Mouse (Mus musculus) spleen, adult 2 months (tissue): ENCODE results near the gene Pus7l. TPM values are rescaled to one million over a fixed set of nuclear protein-coding genes. Genes with fewer than 3 reads are reported as not detected.

Source experiments
- DNase-seq, 2 experiments: peaks; one replicate each; pipeline versions ENCODE4 v3.0.0 to v3.0.0-alpha.2; 2012 to 2021; ENCODE audit warnings: low spot score in 2 of 2, low read depth in 1 of 2
- H3K27ac ChIP-seq: fragments of 200-500 bp; 2 replicates; pipeline ENCODE4 v1.5.1; 2012; ENCODE audit warnings: low read length, inconsistent platforms; ENCODE audit not compliant: insufficient read depth
- H3K27me3 ChIP-seq: fragments of 200-500 bp; 2 replicates; pipeline ENCODE4 v1.6.1; 2012; ENCODE audit warnings: mild to moderate bottlenecking, moderate library complexity, low read length, inconsistent platforms; ENCODE audit not compliant: control insufficient read depth, insufficient read depth
- H3K36me3 ChIP-seq: fragments of 200-500 bp; 2 replicates; pipeline ENCODE4 v1.6.1; 2012; ENCODE audit warnings: mild to moderate bottlenecking, low read length, inconsistent platforms; ENCODE audit not compliant: control insufficient read depth, insufficient read depth
- H3K4me1 ChIP-seq: fragments of 200-500 bp; 2 replicates; pipeline ENCODE4 v1.6.1; 2011; ENCODE audit warnings: inconsistent platforms; ENCODE audit not compliant: control insufficient read depth, insufficient read depth, insufficient read length
- H3K4me3 ChIP-seq: fragments of 200-500 bp; 2 replicates; pipeline ENCODE4 v1.5.1; 2011; ENCODE audit warnings: mild to moderate bottlenecking, inconsistent platforms; ENCODE audit not compliant: insufficient read depth, insufficient read length; ENCODE audit errors: extremely low read depth
- CTCF ChIP-seq: fragments of 200-500 bp; IDR thresholded peaks from 2 replicates; pipeline ENCODE4 v1.5.1; 2011; ENCODE audit warnings: mild to moderate bottlenecking, inconsistent platforms; ENCODE audit not compliant: insufficient read depth, insufficient read length, insufficient replicate concordance; ENCODE audit errors: extremely low read depth
- POLR2A ChIP-seq: fragments of 200-500 bp; IDR thresholded peaks from 2 replicates; pipeline ENCODE4 v1.6.1; 2011; ENCODE audit warnings: low read depth, low read length, inconsistent platforms
- WGBS: fragments of 180-500 bp; shearing (Covaris S2); methylation state at CpG from one replicate; pipeline ENCODE4 v1.1.7; 2018; 5-methylcytosine and 5-hydroxymethylcytosine counted together
- polyA plus RNA-seq: library from polyadenylated mRNA; depleted of rRNA; stranded (reverse); fragments of >200 nt; gene quantifications from 2 replicates; pipeline ENCODE4 v1.2.3, GENCODE M21; 2012

The Pus7l gene
- polyA plus RNA-seq, 1 experiment = 4.0 TPM

GRCm38 (mm10) chr15:94542567-94543408 is 559 bp downstream of the Pus7l start:
- peak overlapping the region; percentile 98 for H3K4me3 ChIP-seq
- no peaks in the 10 kb centered on the region for H3K36me3 ChIP-seq
- H3K27ac ChIP-seq = peak overlapping the region; percentile 33; the same call in 1 of the 2 replicates
- 3% methylated on average over 21 of the region's 22 CpGs for WGBS
- no peaks in the 10 kb centered on the region for H3K4me1 ChIP-seq
- no peaks in the 10 kb centered on the region for H3K27me3 ChIP-seq
- no peak for DNase-seq
- TF ChIP-seq POLR2A = no peak
- TF ChIP-seq CTCF = no peak

DNA sequence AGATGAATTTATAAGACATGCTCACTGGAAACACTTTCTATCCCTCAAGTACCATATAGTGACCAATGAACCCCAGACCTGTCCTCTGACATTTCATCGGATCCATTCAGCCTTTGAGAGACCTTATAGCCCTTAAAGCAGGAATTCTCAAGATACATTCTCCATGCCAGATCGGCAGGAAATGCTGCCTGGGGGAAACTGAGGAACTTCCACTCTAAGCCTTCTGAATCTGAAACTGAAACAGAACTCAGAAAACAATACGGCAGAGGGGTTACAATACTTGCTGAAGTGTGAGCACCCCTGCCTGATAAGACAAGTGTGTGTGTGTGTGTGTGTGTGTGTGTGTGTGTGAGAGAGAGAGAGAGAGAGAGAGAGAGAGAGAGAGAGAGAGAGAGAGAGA is 4.1 kb downstream of the Pus7l start:
- no peak for DNase-seq
- 76% methylated on average over 3 of the region's 3 CpGs for WGBS
- H3K4me3 ChIP-seq = no peak overlapping the region
- no peak for TF ChIP-seq CTCF
- no peak for TF ChIP-seq POLR2A
- H3K4me1 ChIP-seq = no peaks in the 10 kb centered on the region
- no peaks in the 10 kb centered on the region; the same call in 1 of the 2 replicates for H3K27me3 ChIP-seq
- no peak overlapping the region for H3K27ac ChIP-seq
- H3K36me3 ChIP-seq = no peaks in the 10 kb centered on the region; the same call in 1 of the 2 replicates

DNA sequence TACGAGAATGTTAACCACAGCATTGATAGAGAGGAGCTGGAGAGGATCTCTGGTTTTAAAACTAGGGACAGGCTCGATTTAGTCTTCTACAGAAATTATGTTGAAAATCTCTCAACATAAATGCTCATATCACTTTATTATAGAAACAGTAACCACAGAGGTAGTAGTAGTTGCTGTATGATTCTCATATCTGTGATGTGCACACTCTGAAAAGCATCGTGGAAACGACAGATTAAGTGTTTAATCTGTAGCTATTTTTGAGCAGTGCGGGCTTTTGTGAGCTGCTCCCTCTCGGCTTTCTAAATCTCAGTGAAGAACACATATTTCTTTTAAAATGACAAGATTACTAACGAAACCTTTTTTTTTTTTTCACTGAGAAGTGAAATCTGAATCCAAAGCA is 7.8 kb downstream of the Pus7l start:
- Histone ChIP-seq H3K27ac (no peak overlapping the region), H3K4me3 (no peak overlapping the region), H3K36me3 (peaks cover 8% of the 10 kb centered on the region), H3K4me1 (no peaks in the 10 kb centered on the region), H3K27me3 (no peaks in the 10 kb centered on the region; the same call in 1 of the 2 replicates)
- no peak for DNase-seq
- TF ChIP-seq CTCF = no peak
- no peak for TF ChIP-seq POLR2A
- WGBS = 87% methylated on average over 7 of the region's 7 CpGs

- peaks cover 12% of the 10 kb centered on the region for H3K36me3 ChIP-seq
- no peak overlapping the region for H3K4me3 ChIP-seq
- no peak for TF ChIP-seq POLR2A
- no peak for TF ChIP-seq CTCF
- H3K4me1 ChIP-seq = no peaks in the 10 kb centered on the region
- 91% methylated on average over 6 of the region's 6 CpGs for WGBS
- DNase-seq = no peak
- no peak overlapping the region for H3K27ac ChIP-seq
- no peaks in the 10 kb centered on the region; the same call in 1 of the 2 replicates for H3K27me3 ChIP-seq
Observed at GRCm38 (mm10) chr15:94532956-94533355, 10.4 kb downstream of the Pus7l start.

DNA sequence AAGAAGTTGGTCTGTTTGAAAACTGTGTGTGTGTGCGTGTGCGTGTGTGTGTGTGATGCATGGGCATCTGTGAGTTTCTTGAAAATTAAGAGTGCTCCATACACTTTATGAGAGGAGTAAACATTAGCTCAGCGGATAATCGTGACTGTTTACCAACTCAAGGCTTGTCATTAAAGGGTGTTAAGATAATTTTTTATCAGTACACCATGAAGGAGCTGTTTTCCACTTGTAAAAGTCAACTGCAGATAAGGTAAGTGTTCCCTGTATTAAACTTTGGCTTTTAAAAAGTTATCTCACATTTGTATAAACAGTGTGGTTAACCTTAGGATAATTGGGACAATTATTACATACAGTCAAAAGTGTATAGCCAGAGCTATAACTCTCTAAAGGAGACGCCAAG is 11.0 kb downstream of the Pus7l start:
- no peaks in the 10 kb centered on the region; the same call in 1 of the 2 replicates for H3K27me3 ChIP-seq
- no peak for TF ChIP-seq POLR2A
- H3K4me1 ChIP-seq = no peaks in the 10 kb centered on the region
- H3K4me3 ChIP-seq = no peak overlapping the region
- no peak overlapping the region for H3K27ac ChIP-seq
- 83% methylated on average over 5 of the region's 5 CpGs for WGBS
- peaks cover 14% of the 10 kb centered on the region for H3K36me3 ChIP-seq
- DNase-seq = no peak

GRCm38 (mm10) chr15:94530519-94530918 is 12.8 kb downstream of the Pus7l start:
- Histone ChIP-seq H3K27ac (no peak overlapping the region), H3K36me3 (peaks cover 16% of the 10 kb centered on the region), H3K27me3 (no peaks in the 10 kb centered on the region), H3K4me3 (no peak overlapping the region), H3K4me1 (no peaks in the 10 kb centered on the region)
- 89% methylated on average over 3 of the region's 3 CpGs for WGBS
- no peak for TF ChIP-seq CTCF
- TF ChIP-seq POLR2A = no peak
- DNase-seq = no peak

DNA sequence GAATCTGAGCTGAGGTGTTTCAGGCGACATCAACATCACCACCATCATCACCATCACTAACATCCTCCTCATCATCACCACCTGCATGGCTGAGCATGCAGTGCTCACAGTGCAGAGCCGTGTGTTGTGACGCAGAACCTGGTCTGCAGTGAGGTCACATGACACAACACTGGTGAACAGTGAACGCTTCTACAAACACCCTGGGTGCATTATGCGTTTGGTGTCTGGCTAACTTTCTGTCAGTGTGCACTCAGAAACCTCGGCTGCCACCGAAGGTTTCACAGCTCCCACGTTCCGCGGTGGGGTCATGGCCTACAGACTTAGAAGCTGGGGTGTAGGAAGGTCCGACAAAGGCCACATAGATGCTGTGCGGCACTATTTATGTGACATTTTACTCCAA is 18.4 kb downstream of the Pus7l start:
- DNase-seq = no peak
- Histone ChIP-seq H3K36me3 (peaks cover 15% of the 10 kb centered on the region), H3K27me3 (no peaks in the 10 kb centered on the region), H3K4me3 (no peak overlapping the region), H3K27ac (no peak overlapping the region), H3K4me1 (no peaks in the 10 kb centered on the region)
- 90% methylated on average over 12 of the region's 12 CpGs for WGBS
- TF ChIP-seq CTCF (no peak), POLR2A (no peak)
